Mouse (Mus musculus) neutrophil, adult 65 days (primary cell): ENCODE measurements around the gene Gm3238. TPM values are rescaled to one million over a fixed set of nuclear protein-coding genes. Genes with fewer than 3 reads are reported as not detected.

ENCODE experiments used
- total RNA-seq: library from RNA; stranded (reverse); gene quantifications from 2 replicates; pipeline ENCODE4 v1.2.4, GENCODE M21; 2023

Gene Gm3238
- not detected in 2 replicates for total RNA-seq

DNA sequence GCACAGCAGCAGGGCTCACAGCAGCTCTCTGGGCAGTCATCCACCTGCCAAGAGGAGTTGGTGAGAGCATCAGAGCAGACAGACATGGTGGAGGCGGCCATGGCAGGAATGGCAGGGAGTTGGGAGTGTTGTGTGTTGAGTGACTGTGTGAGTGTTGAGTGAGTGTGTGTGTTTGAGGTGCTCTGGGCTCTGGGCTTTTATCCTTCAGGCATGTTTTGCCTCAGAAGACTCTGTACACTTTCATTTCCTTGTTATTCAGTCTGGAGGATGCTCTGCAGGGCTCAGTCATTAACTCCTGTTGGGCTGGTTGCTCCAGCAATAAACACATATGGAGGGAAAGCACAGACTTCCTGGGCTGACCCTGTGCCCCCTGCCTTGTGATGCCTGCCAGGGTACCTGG is at the start of gene Gm3238:
Gene Gm3238 (minus strand): TSS at position 101 of the 400 bp plus-strand sequence.

DNA sequence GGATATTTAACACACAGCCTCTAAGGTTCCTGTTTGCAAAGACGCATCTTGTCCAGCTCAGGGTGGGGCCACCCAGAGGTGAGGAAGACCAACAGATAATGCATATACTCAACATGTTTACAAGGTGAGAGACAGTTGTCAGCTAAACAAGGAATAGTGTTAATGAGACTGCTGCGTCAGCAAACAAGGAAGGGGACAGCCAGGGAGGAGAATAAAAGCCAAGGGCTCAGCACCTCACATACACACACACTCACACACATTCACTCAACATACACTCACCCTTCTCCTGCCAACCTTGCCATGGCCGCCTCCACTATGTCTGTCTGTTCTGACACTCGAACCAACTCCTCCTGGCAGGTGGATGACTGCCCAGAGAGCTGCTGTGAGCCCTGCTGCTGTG is 43.3 kb upstream of the Gm3238 start, which contains the start of gene Gm2696:
Gene Gm2696 (plus strand): TSS at position 301 of the 400 bp plus-strand sequence.

DNA sequence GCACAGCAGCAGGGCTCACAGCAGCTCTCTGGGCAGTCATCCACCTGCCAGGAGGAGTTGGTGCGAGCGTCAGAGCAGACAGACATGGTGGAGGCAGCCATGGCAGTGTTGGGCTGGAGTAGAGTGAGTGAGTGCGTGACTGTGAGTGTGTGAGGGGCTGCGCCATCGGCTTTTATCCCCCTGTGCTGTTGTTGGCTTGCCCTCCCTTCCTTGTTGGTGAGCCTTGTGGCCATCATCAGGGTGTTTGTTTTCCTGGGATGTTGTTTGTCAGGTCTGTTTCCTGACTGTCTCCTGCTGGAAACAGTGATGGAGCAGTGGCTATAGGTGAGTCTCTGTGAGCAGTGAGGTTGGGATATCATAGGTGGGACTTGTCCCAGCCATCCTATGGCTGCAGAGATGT is 40.6 kb upstream of the Gm3238 start, which contains the start of gene Gm9507:
Gene Gm9507 (minus strand): TSS at position 101 of the 400 bp plus-strand sequence.

DNA sequence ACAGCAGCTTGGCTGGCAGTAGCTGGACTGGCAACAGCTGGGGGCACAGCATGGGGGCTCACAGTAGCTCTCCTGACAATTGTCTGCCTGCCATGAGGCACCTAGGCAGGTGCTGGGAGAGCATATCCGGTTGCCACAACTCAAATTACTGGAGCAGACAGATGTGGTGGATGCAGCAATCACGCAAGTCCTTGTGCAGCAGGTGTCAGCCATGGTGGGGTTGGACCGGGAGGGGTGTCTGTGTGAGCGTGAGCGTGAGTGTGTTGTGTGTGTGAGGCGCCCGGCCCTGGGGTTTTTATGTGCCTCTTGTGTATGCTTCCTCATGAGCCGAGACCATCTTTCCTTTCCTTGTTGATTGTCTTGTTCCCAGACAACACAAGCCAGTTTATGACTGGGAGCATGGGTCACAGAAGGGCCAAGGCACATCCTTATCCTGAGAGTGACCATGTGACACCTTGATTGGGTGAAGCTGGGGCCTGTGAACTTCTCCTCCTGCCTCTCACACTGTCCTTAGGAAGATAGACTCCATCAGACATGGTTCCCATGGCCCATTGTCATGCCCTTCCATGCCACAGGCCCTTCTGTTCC is 27.9 kb upstream of the Gm3238 start, which contains the start of gene Gm19668:
Gene Gm19668 (minus strand): TSS at position 213 of the 588 bp plus-strand sequence.

DNA sequence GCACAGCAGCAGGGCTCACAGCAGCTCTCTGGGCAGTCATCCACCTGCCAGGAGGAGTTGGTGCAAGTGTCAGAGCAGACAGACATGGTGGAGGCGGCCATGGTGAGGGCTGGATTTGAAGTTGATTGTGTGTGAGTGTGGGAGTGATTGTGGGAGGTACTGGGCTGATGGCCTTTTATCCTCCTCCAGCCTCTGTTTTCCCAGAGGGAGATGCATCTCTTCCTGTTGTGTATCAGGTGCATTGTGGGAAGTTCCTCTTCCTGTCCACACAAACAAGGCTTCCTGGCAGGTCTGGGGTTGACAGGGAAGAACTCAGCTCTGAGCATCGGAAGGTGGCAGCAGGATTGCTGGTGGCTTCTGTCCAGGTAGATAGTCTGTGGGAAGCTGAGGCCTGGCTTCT is 23.9 kb upstream of the Gm3238 start, which contains the start of gene Gm9639:
Gene Gm9639 (minus strand): TSS at position 101 of the 400 bp plus-strand sequence.

DNA sequence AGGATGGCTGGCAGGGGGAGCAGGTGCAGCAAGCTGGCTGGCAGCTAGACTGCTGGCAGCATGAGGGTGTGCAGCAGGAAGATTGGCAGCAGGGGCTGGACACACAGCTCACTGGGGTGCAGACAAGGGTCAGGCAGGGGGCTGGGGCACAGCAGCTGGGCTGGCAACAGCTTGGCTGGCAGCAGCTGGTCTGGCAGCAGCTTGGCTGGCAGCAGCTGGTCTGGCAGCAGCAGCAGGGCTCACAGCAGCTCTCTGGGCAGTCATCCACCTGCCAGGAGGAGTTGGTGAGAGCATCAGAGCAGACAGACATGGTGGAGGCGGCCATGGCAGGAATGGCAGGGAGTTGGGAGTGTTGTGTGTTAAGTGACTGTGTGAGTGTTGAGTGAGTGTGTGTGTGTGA is 16.8 kb upstream of the Gm3238 start, which contains the start of gene Gm7137:
Gene Gm7137 (minus strand): TSS at position 325 of the 400 bp plus-strand sequence.

DNA sequence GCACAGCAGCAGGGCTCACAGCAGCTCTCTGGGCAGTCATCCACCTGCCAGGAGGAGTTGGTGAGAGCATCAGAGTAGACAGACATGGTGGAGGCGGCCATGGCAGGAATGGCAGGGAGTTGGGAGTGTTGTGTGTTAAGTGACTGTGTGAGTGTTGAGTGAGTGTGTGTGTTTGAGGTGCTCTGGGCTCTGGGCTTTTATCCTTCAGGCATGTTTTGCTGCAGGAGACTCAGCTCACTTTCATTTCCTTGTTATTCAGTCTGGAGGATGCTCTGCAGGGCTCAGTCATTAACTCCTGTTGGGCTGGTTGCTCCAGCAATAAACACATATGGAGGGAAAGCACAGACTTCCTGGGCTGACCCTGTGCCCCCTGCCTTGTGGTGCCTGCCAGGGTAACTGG is 11.3 kb upstream of the Gm3238 start, which contains the start of gene Gm3250:
Gene Gm3250 (minus strand): TSS at position 101 of the 400 bp plus-strand sequence.

DNA sequence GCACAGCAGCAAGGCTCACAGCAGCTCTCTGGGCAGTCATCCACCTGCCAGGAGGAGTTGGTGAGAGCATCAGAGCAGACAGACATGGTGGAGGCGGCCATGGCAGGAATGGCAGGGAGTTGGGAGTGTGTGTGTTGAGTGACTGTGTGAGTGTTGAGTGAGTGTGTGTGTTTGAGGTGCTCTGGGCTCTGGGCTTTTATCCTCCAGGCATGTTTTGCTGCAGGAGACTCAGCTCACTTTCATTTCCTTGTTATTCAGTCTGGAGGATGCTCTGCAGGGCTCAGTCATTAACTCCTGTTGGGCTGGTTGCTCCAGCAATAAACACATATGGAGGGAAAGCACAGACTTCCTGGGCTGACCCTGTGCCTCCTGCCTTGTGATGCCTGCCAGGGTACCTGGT is 5.7 kb upstream of the Gm3238 start, which contains the start of gene Gm7138:
Gene Gm7138 (minus strand): TSS at position 101 of the 400 bp plus-strand sequence.

DNA sequence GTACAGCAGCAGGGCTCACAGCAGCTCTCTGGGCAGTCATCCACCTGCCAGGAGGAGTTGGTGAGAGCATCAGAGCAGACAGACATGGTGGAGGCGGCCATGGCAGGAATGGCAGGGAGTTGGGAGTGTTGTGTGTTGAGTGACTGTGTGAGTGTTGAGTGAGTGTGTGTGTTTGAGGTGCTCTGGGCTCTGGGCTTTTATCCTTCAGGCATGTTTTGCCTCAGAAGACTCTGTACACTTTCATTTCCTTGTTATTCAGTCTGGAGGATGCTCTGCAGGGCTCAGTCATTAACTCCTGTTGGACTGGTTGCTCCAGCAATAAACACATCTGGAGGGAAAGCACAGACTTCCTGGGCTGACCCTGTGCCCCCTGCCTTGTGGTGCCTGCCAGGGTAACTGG is 11.5 kb downstream of the Gm3238 start, which contains the start of gene Gm3233:
Gene Gm3233 (minus strand): TSS at position 101 of the 400 bp plus-strand sequence.

DNA sequence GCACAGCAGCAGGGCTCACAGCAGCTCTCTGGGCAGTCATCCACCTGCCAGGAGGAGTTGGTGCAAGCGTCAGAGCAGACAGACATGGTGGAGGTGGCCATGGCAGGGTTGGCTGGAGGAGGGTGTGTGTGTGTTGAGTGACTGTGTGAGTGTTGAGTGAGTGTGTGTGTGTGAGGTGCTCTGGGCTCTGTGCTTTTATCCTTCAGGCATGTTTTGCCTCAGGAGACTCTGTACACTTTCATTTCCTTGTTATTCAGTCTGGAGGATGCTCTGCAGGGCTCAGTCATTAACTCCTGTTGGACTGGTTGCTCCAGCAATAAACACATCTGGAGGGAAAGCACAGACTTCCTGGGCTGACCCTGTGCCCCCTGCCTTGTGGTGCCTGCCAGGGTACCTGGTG is 19.9 kb downstream of the Gm3238 start, which contains the start of gene Gm9736:
Gene Gm9736 (minus strand): TSS at position 101 of the 400 bp plus-strand sequence.

DNA sequence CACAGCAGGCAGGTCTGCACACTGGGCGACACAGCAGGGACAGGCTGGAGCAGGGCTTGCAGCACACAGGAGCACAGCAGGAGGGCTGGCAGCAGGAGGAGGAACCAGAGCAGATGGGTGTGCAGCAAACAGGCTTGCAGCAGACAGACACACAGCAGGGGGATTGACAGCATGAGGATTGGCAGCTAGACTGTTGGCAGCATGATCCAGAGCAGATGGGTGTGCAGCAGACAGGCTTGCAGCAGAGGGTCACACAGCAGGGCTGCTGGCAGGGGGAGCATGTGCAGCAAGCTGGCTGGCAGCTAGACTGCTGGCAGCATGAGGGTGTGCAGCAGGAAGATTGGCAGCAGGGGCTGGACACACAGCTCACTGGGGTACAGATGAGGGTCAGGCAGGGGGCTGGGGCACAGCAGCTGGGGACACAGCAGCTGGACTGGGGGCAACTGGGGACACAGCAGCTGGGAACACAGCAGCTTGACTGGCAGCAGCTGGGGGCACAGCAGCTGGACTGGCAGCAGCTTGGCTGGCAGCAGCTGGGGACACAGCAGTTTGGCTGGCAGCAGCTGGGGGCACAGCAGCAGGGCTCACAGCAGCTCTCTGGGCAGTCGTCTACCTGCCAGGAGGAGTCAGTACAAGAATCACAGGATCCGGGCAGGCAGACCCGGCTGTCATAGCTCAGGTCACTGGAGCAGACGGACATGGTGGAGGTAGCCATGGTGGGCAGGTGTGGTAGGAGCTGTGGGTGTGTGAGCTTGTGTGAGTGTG is 29.0 kb downstream of the Gm3238 start, which contains the start of gene Gm18596:
Gene Gm18596 (minus strand): TSS at position 715 of the 765 bp plus-strand sequence.

DNA sequence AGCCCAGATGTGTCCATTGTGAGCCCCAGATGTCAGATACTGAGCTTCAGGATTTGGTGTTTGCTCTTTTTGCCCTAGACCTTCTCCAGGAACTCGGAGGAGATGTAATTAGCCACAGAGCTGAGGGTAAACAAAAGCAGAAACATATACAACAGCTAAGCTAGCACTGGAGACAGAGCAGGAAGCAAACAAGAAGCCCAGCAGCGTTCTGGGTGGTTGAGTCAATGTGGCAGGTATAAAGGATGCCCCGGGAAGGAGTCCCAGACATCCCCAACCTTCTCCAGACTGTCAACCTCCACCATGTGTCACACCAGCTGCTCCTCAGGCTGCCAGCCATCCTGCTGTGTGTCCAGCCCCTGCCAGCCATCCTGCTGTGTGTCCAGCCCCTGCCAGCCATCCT is 44.9 kb downstream of the Gm3238 start, which contains the start of gene Gm10100:
Gene Gm10100 (plus strand): TSS at position 301 of the 400 bp plus-strand sequence.

Other genes with a start within 250 kb of the Gm3238 start
- 896 and 935 TPM in 2 replicates for gene Itgb2, start 241.1 kb downstream of the Gm3238 start, total RNA-seq
- 85.5 and 125 TPM in 2 replicates for gene Pttg1ip, start 189.6 kb downstream of the Gm3238 start, total RNA-seq
- 55.9 and 66.8 TPM in 2 replicates for gene Sumo3, start 165.2 kb downstream of the Gm3238 start, total RNA-seq
- not detected in 2 replicates for gene Gm49325, start 165.1 kb downstream of the Gm3238 start, total RNA-seq
- 31.2 and 34.0 TPM in 2 replicates for gene Ube2g2, start 149.1 kb downstream of the Gm3238 start, total RNA-seq
- gene Tspear, start 84.8 kb downstream of the Gm3238 start, total RNA-seq, result not detected in 2 replicates
- not detected in 2 replicates for gene Gm19402, start 80.6 kb downstream of the Gm3238 start, total RNA-seq
- not detected in 2 replicates for gene Gm9508, start 74.1 kb downstream of the Gm3238 start, total RNA-seq
- gene Gm10272, start 64.7 kb downstream of the Gm3238 start, total RNA-seq, result not detected in 2 replicates
- not detected in 2 replicates for gene Gm10024, start 59.9 kb downstream of the Gm3238 start, total RNA-seq
- gene Gm10142, start 55.5 kb downstream of the Gm3238 start, total RNA-seq, result not detected in 2 replicates
- gene Krtap12-1, start 50.7 kb downstream of the Gm3238 start, total RNA-seq, result not detected in 2 replicates
- gene Gm10100, start 44.8 kb downstream of the Gm3238 start, total RNA-seq, result not detected in 2 replicates
- gene Gm18596, start 28.7 kb downstream of the Gm3238 start, total RNA-seq, result not detected in 2 replicates
- not detected in 2 replicates for gene Gm9736, start 20.0 kb downstream of the Gm3238 start, total RNA-seq
- not detected in 2 replicates for gene Gm3233, start 11.6 kb downstream of the Gm3238 start, total RNA-seq
- gene Gm7138, start 5.6 kb upstream of the Gm3238 start, total RNA-seq, result not detected in 2 replicates
- gene Gm3250, start 11.2 kb upstream of the Gm3238 start, total RNA-seq, result not detected in 2 replicates
- gene Gm7137, start 16.9 kb upstream of the Gm3238 start, total RNA-seq, result not detected in 2 replicates
- gene Gm9639, start 23.8 kb upstream of the Gm3238 start, total RNA-seq, result not detected in 2 replicates
- not detected in 2 replicates for gene Gm19668, start 27.8 kb upstream of the Gm3238 start, total RNA-seq
- not detected in 2 replicates for gene Gm9507, start 40.5 kb upstream of the Gm3238 start, total RNA-seq
- not detected in 2 replicates for gene Gm2696, start 43.4 kb upstream of the Gm3238 start, total RNA-seq
- not detected in 2 replicates for gene Krtap10-4, start 55.8 kb upstream of the Gm3238 start, total RNA-seq
- not detected in 2 replicates for gene Krtap10-10, start 64.6 kb upstream of the Gm3238 start, total RNA-seq
- not detected in 2 replicates for gene Gm36176, start 75.5 kb upstream of the Gm3238 start, total RNA-seq
- gene Gm10318, start 81.5 kb upstream of the Gm3238 start, total RNA-seq, result not detected in 2 replicates
- gene Gm3285, start 90.7 kb upstream of the Gm3238 start, total RNA-seq, result not detected in 2 replicates
- 0.39 and 1.0 TPM in 2 replicates for gene Lrrc3, start 131.2 kb upstream of the Gm3238 start, total RNA-seq
- gene Trpm2, start 199.2 kb upstream of the Gm3238 start, total RNA-seq, result 254 and 380 TPM in 2 replicates
- gene 1810043G02Rik, start 207.2 kb upstream of the Gm3238 start, total RNA-seq, result 10.6 and 12.8 TPM in 2 replicates
- gene Pfkl, start 238.8 kb upstream of the Gm3238 start, total RNA-seq, result 39.7 and 51.3 TPM in 2 replicates